Mouse (Mus musculus) E14TG2a.4 (cell line): Measurements from ENCODE around the gene Usp4.

Experiments
- CTCF ChIP-seq: conservative IDR thresholded peaks from 2 replicates; pipeline ENCODE4 v1.5.1; 2014; ENCODE audit warnings: low read length
- NANOG ChIP-seq: IDR thresholded peaks from 2 replicates; pipeline ENCODE4 v1.6.1; 2014; ENCODE audit warnings: borderline replicate concordance, low read length, mixed read lengths

- TF ChIP-seq CTCF (no peak), NANOG (no peak)
These were observed 47.8 kb downstream of the Usp4 start for GRCm38 (mm10) chr9:108395427-108395826.
